Mouse (Mus musculus) layer of hippocampus, adult 2 months (tissue): ENCODE data around the gene Slc4a2. TPM values are rescaled to one million over a fixed set of nuclear protein-coding genes. Genes with fewer than 3 reads are reported as not detected.

Experiments
- DNase-seq, 2 experiments: peaks; one replicate each; pipeline ENCODE4 v3.0.0; 2022; ENCODE audit warnings: low spot score in 2 of 2
- H3K27ac ChIP-seq: fragments of 200-600 bp; 2 replicates; pipeline ENCODE4 v1.8.1; 2022
- H3K4me3 ChIP-seq: fragments of 200-600 bp; 2 replicates; pipeline ENCODE4 v1.8.1; 2022; ENCODE audit warnings: mild to moderate bottlenecking
- CTCF ChIP-seq: fragments of 200-600 bp; conservative IDR thresholded peaks from 2 replicates; pipeline ENCODE4 v1.8.1; 2022; ENCODE audit warnings: antibody characterized with exemption, mild to moderate bottlenecking, moderate library complexity
- long read RNA-seq, 2 experiments: library from polyadenylated mRNA; stranded (forward); transcript quantifications; one replicate each; pipeline ENCODE4 v2.0.0; 2021; ENCODE audit warnings: borderline mapping rate in 2 of 2
- total RNA-seq, 2 experiments: library from RNA; stranded (reverse); gene quantifications; 2 replicates each; pipeline ENCODE4 v1.2.3; 2021

Gene Slc4a2
- 10 to 100 TPM; 32.5 to 37.6 TPM for total RNA-seq
- long read RNA-seq, experiment 1, full-length matches to known transcripts = 26 of 43 reads
- long read RNA-seq, experiment 1, partial matches to known transcripts = 10 of 43 reads
- long read RNA-seq, experiment 1, other reads (novel, unspliced or antisense) = 7 of 43 reads
- long read RNA-seq, experiment 2, full-length matches to known transcripts = 19 of 35 reads
- long read RNA-seq, experiment 2, partial matches to known transcripts = 10 of 35 reads
- long read RNA-seq, experiment 2, other reads (novel, unspliced or antisense) = 6 of 35 reads

DNA sequence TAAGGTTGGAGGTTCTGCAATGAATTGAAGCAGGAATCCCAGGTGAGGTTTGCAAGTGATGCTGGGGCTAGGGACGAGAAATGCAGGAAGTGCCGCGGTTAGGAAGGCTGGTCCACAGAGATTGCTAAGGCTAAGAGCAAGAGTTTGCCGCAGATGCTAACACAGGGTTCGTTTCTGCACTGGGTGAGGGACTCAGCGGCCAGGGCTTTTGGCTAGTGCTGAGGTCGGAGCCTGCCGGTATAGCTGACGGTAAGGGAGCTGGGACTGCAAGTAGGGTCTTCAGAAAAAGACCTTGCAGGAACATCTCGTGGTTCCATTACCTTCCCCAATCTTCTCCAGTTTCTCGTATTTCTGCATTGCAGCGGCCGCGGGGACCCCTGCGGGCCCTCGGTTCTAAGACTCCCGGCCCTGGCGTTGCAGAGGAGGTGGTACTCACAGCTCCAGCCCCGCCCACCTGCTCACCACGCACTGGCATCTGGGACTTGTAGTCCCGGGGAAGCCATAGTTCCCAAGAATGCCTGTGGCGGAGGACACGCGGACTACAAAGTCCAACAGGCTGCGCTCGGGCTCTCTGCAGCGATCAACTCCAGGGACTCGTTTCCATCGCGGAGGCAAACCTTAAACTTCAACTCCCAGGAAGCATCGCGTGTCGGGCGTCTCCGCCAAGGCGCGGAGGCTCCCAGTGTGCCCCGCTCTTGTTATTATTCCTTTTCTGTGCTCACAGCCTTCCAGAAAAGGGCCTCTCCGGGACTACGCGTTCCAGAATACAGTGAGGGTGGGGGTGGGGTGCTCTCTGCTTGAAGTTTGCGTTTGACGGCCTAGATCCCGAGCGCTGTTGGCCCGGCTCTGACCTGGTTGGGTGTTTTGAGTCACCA, at the start of gene Slc4a2, which contains the start of gene Cdk5:
Gene Slc4a2 (plus strand): TSS at position 709 of the 875 bp plus-strand sequence.
Gene Cdk5 (minus strand): TSS at position 402 of the 875 bp plus-strand sequence.
- Histone ChIP-seq H3K4me3 (peak within 1 kb of the TSS; percentile 95), H3K27ac (peak within 1 kb of the TSS; percentile 96)
- peak; percentile 99 to 100 for DNase-seq
- TF ChIP-seq CTCF = peak; percentile 36

DNA sequence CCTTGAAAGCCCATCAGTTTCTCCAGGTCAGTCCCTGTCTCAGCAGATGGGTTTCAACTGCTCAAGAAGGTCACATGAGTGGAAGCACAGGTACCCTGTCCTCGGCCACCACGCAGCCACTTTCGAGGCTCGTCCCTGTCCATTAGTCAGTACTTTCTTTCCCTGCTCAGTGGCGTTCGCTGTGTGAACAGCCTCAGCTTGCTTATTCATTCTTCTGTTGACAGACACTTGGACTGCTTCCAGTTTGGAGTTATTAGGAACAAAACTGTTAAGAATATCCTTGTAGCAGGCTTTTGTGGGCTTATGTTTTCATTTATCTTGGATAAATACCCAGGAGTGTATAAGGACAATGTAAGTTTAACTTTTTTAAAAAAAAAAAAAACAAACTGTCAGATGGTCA, 49.4 kb upstream of the Slc4a2 start:
- DNase-seq = no peak

DNA sequence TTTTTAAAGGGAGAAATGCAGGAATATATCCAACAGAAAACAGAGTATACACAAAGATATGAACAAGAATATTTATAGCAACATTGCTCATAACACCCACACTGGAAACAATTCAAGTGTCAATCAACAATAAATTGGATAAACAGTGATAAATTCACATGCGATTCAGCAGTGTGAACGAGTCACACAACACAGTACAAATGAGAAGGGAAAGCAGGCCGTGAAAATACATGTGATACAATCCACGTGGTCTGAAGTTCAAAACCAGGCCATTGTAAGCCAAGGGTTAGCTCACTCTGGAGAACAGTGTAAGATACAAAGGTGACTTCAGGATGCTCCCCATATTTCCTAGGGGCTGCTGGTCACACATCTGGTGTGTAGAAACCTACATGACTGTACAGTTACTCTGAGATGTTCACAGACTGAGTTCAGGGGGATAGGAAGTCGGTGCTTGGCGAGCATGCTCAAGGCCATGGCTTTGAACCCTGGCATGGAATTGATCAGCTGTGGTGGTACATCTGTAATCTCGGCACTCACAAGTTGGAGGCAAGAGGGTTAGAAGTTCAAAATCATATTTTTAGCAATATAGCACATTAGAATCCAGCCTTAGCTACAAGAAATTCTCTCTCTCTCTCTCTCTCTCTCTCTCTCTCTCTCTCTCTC, 48.8 kb upstream of the Slc4a2 start:
- Histone ChIP-seq H3K27ac (no peak overlapping the region), H3K4me3 (no peak overlapping the region)
- DNase-seq = no peak
- TF ChIP-seq CTCF = no peak

More for the DNA sequence above, 49.4 kb upstream of the Slc4a2 start:
- no peak for TF ChIP-seq CTCF
- H3K27ac ChIP-seq = 0 out of 2 replicates have a peak overlapping the region, but pooled peaks have one; percentile 12
- H3K4me3 ChIP-seq = no peak overlapping the region

DNA sequence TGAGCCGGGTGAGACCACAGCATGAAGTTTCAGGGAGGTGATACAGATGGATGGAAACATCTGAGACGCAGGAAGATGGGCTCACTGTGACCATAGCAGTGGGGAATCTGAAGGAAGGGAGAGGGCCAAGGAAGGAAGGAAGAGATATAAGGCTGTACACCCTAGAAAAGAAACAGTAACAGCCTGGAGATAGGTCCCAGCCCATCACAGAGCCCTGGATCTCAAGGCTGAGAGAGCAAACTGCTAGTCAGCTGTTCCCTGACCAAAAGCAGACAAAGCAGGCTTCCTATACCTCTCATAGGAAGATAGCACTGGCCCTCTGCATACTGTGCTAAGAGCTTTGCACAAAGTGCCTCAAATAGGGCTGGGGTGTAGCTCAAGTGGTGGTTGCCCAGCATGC, 44.9 kb upstream of the Slc4a2 start:
- no peak for TF ChIP-seq CTCF
- Histone ChIP-seq H3K4me3 (no peak overlapping the region), H3K27ac (no peak overlapping the region)
- DNase-seq = no peak

DNA sequence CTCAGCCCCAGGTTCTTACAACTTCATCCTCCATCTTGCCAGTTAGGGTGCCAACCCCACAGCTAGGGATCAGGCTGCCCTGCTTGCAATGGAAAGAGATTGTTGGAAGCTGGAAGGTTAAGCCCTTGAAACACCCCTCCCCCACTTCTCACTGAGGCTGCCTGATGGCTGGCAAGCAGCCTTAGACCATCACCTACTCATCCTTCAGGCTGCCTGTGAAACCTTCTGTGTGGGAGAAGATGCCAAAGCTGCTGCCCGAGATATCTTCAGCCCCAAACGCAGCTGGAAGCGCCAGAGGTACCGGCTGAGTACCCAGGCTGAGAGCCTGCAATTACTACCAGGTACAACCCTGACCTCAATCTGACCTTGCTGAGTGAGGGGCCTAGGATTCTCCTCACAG, 44.1 kb upstream of the Slc4a2 start:
- DNase-seq = no peak
- H3K27ac ChIP-seq = no peak overlapping the region
- TF ChIP-seq CTCF = no peak
- H3K4me3 ChIP-seq = no peak overlapping the region

DNA sequence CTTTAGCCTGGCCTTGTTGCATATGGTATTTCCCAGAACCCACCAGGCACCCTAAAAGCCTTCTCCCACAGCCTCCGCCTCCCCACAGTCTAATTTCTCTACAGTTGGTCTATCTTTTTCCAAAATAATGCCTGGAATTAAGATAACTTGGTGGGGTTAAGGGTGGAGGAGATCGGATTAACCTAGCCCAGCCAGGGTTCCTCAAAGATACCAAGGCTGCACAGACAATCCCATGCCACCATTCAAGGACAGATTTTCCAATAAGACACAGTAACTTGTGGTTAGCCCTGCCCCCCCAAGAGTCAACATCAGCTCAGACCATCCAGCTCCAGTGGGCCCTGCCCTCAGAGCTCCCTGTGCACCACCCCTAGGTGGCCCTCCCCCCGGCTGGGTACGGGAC, 43.1 kb upstream of the Slc4a2 start:
- H3K27ac ChIP-seq = no peak overlapping the region
- H3K4me3 ChIP-seq = no peak overlapping the region
- DNase-seq = no peak
- TF ChIP-seq CTCF = no peak

DNA sequence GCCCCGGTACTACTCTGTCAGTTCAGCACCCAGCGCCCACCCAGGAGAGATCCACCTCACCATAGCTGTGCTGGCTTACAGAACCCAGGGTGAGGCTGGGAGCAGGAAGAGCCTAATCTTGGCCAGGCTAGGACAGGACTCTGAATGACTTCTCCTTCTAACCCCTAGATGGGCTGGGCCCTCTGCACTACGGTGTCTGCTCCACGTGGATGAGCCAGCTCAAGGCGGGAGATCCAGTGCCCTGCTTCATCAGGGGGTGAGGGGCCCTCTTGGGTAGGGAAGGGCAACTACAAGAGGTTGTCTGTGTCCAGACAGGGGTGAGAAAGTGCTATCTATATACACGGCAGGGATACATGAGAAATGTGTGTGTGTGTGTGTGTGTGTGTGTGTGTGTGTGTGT, 42.2 kb upstream of the Slc4a2 start:
- Histone ChIP-seq H3K27ac (no peak overlapping the region), H3K4me3 (no peak overlapping the region)
- TF ChIP-seq CTCF = no peak
- DNase-seq = no peak

DNA sequence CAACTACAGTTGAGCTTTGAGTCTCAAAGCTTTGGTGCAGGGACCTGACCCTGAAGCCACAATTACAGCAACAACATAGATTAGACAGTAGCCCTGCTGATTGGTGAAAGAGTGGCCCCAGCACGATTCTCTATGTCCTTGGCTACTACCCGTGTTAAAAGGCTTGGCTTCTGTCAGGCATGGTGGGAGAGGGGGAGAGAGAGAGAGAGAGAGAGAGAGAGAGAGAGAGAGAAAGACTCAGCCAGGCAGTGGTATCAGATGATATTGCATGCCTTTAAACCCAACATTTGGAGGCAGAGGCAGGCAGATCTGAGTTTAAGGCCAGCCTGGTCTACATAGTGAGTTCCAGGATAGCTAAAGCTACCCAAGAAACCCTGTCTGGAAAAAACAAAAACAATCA, 41.6 kb upstream of the Slc4a2 start:
- DNase-seq = no peak
- no peak for TF ChIP-seq CTCF
- Histone ChIP-seq H3K27ac (no peak overlapping the region), H3K4me3 (no peak overlapping the region)

DNA sequence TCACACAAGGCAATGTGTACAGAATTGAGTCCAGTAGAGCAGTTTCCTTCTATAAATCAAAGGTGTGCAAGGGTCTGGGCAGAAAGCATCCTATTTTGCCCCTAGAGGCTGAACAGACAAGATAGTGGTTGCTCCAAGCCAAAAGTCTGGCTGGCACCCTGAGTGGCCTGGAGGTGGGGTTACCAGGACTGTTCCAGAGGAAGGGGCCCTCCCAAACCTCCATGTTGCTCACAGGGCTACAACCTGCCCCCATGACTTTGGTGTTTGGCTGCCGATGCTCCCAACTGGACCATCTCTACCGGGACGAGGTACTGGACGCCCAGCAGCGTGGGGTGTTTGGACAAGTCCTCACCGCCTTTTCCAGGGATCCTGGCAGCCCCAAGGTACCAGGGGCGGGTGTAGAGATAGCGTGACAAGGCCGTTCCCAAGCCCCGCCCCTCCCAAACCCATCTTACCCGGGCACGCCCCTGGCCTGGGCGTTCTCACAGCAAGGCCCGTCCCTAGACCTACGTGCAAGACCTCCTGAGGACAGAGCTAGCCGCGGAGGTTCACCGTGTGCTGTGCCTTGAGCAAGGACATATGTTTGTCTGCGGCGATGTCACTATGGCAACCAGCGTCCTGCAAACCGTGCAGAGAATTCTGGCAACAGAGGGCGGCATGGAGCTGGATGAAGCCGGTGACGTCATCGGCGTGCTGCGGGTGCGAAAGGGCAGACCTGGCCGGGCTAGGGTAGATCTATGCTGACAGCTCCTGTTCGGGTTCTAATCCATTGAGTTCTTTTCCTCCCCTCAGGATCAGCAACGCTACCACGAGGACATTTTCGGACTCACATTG, 40.4 kb upstream of the Slc4a2 start:
- Histone ChIP-seq H3K4me3 (peak overlapping the region; percentile 75), H3K27ac (peak overlapping the region; percentile 84)
- peak; percentile 88 to 90 for DNase-seq
- peak; percentile 75 for TF ChIP-seq CTCF

DNA sequence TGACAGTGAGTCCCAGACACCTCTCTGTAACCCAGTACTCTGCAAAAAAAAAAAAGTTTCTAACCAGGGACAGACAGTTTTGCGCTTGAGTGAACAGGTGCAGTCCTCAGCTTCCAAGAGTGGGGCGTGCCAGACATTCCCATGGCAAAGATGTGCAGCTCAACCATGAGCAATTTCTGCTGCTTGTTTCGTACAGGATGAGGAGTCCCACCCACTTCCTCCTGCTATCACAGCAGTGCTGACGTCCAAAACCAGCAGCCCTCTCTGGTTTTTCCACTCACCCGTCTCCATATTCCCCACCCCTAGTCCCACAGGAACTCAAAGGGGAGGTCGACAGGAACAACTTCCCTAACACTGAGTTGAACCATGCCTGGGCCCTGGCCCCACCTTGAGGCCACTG, 39.2 kb upstream of the Slc4a2 start:
- peak overlapping the region; percentile 75 for H3K4me3 ChIP-seq
- H3K27ac ChIP-seq = peak overlapping the region; percentile 84; the same call in 1 of the 2 replicates
- peak in 1 of 2 experiments; percentile 63 for DNase-seq
- no peak for TF ChIP-seq CTCF

DNA sequence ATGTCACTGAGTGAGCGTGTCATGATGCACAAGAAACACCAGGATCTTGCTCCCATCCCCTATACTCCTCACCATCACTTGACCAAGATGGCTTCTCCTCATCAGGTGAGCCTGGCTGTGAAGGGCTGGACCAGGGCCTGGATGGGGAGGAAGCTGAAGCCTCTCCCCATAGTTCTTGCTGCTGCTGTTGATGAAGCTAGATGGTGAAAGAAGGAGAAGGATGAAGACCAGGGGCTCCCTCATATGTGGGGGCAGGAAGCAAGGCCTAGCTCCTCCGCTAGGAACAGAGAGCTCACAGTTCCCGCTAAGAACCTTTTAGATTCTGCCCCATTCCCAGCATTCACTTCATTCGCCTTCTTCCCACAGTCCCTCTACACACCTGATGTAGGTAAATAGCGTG, 38.3 kb upstream of the Slc4a2 start:
- TF ChIP-seq CTCF = no peak
- H3K4me3 ChIP-seq = no peak overlapping the region
- DNase-seq = no peak
- peak overlapping the region; percentile 84; the same call in 1 of the 2 replicates for H3K27ac ChIP-seq

DNA sequence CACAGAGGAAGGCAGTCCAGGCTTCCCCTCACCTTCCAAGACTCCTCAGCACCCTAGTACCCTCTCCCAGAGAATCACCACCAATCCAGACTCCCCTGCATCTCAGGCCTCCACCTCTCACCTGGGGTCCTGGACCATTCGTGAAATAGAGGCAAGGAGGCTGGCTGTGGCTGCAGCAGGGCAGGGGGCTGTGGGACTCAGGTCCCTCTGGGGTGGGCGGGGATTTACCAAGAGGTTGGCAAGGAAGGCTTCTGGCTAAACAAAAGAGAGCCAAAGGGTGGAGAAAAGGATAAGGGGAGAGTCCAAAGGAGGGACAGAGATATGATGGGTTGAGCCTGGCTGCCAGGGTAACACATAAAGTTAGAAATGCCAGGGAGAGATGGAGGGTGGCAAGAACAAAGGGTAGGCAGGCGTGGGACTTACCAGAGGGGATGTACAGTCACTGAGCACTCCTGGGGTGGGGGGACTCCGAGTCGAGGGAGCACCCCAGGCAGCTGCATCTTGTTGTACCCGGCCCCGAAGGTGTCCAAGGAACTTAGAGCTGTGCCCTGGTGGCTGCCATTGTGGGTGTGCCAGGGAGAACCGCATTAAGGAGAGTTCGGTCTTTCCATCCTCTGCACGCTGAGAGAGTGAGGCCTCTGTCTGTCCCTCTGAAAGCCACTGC, 37.6 kb upstream of the Slc4a2 start:
- H3K4me3 ChIP-seq = no peak overlapping the region
- TF ChIP-seq CTCF = no peak
- no peak overlapping the region for H3K27ac ChIP-seq
- no peak for DNase-seq
